Mouse (Mus musculus) myocyte (in vitro differentiated cells): ENCODE data around the gene Tmem82.
A peak's percentile ranks its signal among the peaks of the same experiment; 100 is the strongest.

ENCODE experiments used
- CEBPB ChIP-seq: IDR thresholded peaks from 2 replicates; pipeline ENCODE4 v1.6.1; 2011; ENCODE audit warnings: mild to moderate bottlenecking, moderate library complexity; ENCODE audit not compliant: poor library complexity, insufficient read depth, severe bottlenecking
- E2F4 ChIP-seq: IDR thresholded peaks from one replicate; pipeline ENCODE4 v1.6.1; 2011; ENCODE audit warnings: mild to moderate bottlenecking, control low read depth, moderate library complexity; ENCODE audit not compliant: insufficient read depth
- MAX ChIP-seq: IDR thresholded peaks from one replicate; pipeline ENCODE4 v1.6.1; 2011; ENCODE audit warnings: low read depth, mild to moderate bottlenecking, control low read depth
- MYOG ChIP-seq, 3 experiments: IDR thresholded peaks; one replicate each; pipeline ENCODE4 v1.6.1; 2011; ENCODE audit warnings: control low read depth in 2 of 3, low read depth in 2 of 3, mild to moderate bottlenecking in 2 of 3; ENCODE audit not compliant: insufficient read length in 2 of 3, control insufficient read depth in 1 of 3, insufficient read depth in 1 of 3
- POLR2A ChIP-seq: IDR thresholded peaks from one replicate; pipeline ENCODE4 v1.6.1; 2011; ENCODE audit warnings: low read depth, mild to moderate bottlenecking, control low read depth, moderate library complexity; ENCODE audit not compliant: insufficient read length
- SRF ChIP-seq: IDR thresholded peaks from one replicate; pipeline ENCODE4 v1.6.1; 2011; ENCODE audit warnings: low read depth; ENCODE audit not compliant: control insufficient read depth, insufficient read length
- USF1 ChIP-seq: IDR thresholded peaks from one replicate; pipeline ENCODE4 v1.6.1; 2011; ENCODE audit warnings: low read depth, mild to moderate bottlenecking, control low read depth, moderate library complexity

DNA sequence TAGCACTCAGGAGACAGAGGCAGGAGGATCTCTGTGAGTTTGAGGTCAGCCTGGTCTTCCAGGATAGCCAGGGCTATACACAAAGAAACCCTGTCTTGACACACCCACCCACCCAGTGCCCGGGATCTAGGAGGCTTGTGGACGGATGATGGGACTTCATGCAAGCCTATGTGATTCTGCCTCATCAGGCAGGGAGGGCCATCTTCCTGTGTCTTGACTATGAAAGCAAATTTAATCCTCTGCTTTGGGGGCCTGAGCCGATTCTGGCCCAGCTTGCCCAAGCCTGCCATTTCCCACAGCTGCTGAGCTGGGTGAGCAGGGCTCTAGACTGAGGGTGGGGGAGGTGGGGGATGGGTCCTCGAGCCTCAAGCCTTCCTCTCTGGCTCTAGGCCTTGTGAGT, 14.5 kb downstream of the Tmem82 start:
- TF ChIP-seq POLR2A (no peak), SRF (no peak), USF1 (no peak), CEBPB (no peak), E2F4 (no peak), MAX (no peak), MYOG (IDR thresholded peaks at IDR 0.05; ENCODE audit: control insufficient read depth in 1 of 3, insufficient read depth in 1 of 3, insufficient read length in 2 of 3, low read depth in 2 of 3) (peak in 1 of 3 experiments; percentile 30)
